Mouse (Mus musculus): ENCODE results near the gene Fmo1. TPM values are rescaled to one million over a fixed set of nuclear protein-coding genes. Genes with fewer than 3 reads are reported as not detected.

Gene Fmo1
- polyA plus RNA-seq, 1 experiment from 2014 or later, result 26.5 TPM

DNA sequence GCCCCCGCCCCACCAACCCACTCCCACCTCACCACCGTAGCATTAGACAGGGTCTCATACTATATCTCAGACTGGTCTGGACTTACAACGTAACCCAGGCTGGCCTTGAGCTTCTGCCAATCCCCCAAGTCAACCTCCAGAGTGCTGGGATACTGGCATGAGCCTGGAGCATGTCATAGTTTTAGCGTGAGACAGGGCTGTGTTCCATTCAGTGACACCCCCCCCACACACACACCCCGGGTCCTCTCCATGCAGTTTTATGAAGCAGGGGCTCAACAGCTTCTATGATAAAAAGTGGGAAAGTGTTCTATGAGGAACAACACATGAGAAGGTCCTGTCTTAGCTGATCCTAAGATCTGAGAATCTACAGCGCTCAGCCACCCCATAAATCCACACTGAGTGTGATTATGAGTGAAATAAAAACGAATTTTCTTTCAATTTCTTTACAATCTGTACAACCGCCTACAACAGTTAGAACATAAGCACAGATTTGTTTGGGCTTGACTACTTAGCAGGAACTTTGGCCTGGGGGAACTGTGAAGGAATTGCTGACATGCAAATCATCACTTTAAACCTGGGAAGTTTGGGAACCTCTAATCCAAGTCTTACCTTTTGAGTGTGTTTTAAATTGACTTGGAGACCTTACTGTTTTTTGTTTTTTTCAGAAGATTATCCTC lies 1.5 kb downstream of the Fmo1 start:
- Histone ChIP-seq H3K4me1 (ENCODE audit: control insufficient read depth, insufficient read depth, low read length) (no peaks in the 10 kb centered on the region; the same call in 1 of the 2 replicates), H3K4me3 (ENCODE audit: low read depth, low read length) (no peak overlapping the region), H3K27ac (ENCODE audit: low read depth, low read length) (no peak overlapping the region), H3K36me3 (ENCODE audit: control insufficient read depth, insufficient read depth, low read length) (no peaks in the 10 kb centered on the region), H3K9me3 (ENCODE audit: control insufficient read depth, low read length) (no peaks in the 10 kb centered on the region), H3K4me2 (no peak overlapping the region), H3K27me3 (ENCODE audit: control insufficient read depth, insufficient read depth, low read length) (no peaks in the 10 kb centered on the region), H3K9ac (ENCODE audit: low read length) (no peak overlapping the region)
- no peak for DNase-seq (ENCODE audit: low spot score, missing footprints)
- WGBS, result 82% methylated on average over 8 of the region's 8 CpGs
- no peak for ATAC-seq (ENCODE audit: low FRiP score)

DNA sequence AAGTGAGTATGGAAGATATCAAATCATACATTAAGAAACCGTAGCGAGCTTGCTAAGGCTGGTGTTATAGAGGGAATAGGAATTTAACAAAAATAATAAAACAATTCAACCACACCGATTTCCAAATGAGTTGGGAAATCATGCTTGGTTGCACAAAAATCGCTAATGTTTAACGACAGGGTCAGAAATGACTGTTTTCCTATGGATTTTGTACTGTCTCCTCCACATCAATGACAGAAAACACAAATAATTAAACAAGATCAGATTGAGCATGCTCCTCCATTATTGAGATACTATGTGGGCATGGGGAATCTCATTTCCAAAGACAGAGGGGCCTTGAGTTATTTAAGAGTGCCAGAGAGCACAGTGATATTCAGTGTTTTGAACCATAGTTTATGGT lies 2.1 kb downstream of the Fmo1 start:
- Histone ChIP-seq H3K4me1 (ENCODE audit: control insufficient read depth, insufficient read depth, low read length) (peaks cover 1% of the 10 kb centered on the region; the same call in 1 of the 2 replicates), H3K9me3 (ENCODE audit: control insufficient read depth, low read length) (no peaks in the 10 kb centered on the region), H3K4me3 (ENCODE audit: low read depth, low read length) (no peak overlapping the region), H3K4me2 (no peak overlapping the region), H3K27me3 (ENCODE audit: control insufficient read depth, insufficient read depth, low read length) (no peaks in the 10 kb centered on the region), H3K9ac (ENCODE audit: low read length) (no peak overlapping the region), H3K27ac (ENCODE audit: low read depth, low read length) (no peak overlapping the region), H3K36me3 (ENCODE audit: control insufficient read depth, insufficient read depth, low read length) (no peaks in the 10 kb centered on the region)
- ATAC-seq (ENCODE audit: low FRiP score), result no peak
- 95% methylated on average over 5 of the region's 5 CpGs for whole genome bisulfite sequencing
- no peak for DNase-seq (ENCODE audit: low spot score, missing footprints)

DNA sequence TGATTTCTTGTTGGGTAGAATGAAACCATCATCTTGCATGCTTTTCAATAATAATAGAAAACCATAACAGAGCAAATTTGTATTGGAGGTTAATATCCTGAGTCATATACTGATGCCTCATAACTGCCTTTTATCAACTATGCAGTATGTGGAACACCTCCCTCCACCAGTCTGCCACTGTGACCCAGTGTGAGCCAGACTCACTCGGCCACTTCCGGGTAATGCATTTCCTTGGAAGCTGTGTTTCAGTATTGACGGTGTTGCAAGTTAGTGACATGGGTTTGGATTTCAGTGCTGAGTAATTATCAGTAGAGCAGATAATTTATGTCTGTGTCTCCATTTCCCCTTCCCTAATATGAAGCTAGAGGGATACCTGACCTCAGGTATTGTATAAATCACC lies 2.8 kb downstream of the Fmo1 start:
- 90% methylated on average over 3 of the region's 3 CpGs for WGBS
- Histone ChIP-seq H3K36me3 (ENCODE audit: control insufficient read depth, insufficient read depth, low read length) (no peaks in the 10 kb centered on the region), H3K27ac (ENCODE audit: low read depth, low read length) (no peak overlapping the region), H3K9me3 (ENCODE audit: control insufficient read depth, low read length) (no peaks in the 10 kb centered on the region), H3K4me1 (ENCODE audit: control insufficient read depth, insufficient read depth, low read length) (peaks cover 7% of the 10 kb centered on the region), H3K4me3 (ENCODE audit: low read depth, low read length) (no peak overlapping the region), H3K9ac (ENCODE audit: low read length) (no peak overlapping the region), H3K4me2 (no peak overlapping the region), H3K27me3 (ENCODE audit: control insufficient read depth, insufficient read depth, low read length) (no peaks in the 10 kb centered on the region)
- DNase-seq (ENCODE audit: low spot score, missing footprints) (no peak), ATAC-seq (ENCODE audit: low FRiP score) (no peak)

DNA sequence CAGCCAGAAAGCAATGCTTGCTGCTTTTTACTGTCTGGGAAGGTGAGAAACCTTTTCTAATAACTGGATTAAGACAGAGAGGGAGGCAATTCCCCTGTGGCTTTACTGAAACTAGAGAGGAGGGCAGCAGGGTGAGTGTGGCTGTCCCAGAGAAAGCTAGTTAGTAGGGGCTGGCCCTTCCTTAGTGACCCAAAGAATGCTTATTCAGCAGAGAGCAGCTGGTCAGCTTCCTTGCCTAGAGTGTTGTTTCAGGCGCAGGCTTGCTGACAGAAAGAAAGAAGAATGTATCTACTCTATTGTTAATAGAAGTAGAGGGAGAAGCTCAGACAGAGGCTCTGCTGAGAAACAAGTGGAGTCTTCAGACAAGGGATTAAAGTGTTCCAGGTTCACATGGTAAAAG lies 4.1 kb downstream of the Fmo1 start:
- WGBS, result 11% methylated on average over 1 of the region's 1 CpGs
- peaks cover 11% of the 10 kb centered on the region for H3K4me1 ChIP-seq (ENCODE audit: control insufficient read depth, insufficient read depth, low read length)
- ATAC-seq (ENCODE audit: low FRiP score), result no peak
- no peaks in the 10 kb centered on the region for H3K9me3 ChIP-seq (ENCODE audit: control insufficient read depth, low read length)
- H3K4me2 ChIP-seq, result no peak overlapping the region
- H3K27ac ChIP-seq (ENCODE audit: low read depth, low read length), result no peak overlapping the region
- no peak for DNase-seq (ENCODE audit: low spot score, missing footprints)
- H3K4me3 ChIP-seq (ENCODE audit: low read depth, low read length), result no peak overlapping the region
- H3K9ac ChIP-seq (ENCODE audit: low read length), result no peak overlapping the region
- H3K27me3 ChIP-seq (ENCODE audit: control insufficient read depth, insufficient read depth, low read length), result no peaks in the 10 kb centered on the region
- H3K36me3 ChIP-seq (ENCODE audit: control insufficient read depth, insufficient read depth, low read length), result no peaks in the 10 kb centered on the region

DNA sequence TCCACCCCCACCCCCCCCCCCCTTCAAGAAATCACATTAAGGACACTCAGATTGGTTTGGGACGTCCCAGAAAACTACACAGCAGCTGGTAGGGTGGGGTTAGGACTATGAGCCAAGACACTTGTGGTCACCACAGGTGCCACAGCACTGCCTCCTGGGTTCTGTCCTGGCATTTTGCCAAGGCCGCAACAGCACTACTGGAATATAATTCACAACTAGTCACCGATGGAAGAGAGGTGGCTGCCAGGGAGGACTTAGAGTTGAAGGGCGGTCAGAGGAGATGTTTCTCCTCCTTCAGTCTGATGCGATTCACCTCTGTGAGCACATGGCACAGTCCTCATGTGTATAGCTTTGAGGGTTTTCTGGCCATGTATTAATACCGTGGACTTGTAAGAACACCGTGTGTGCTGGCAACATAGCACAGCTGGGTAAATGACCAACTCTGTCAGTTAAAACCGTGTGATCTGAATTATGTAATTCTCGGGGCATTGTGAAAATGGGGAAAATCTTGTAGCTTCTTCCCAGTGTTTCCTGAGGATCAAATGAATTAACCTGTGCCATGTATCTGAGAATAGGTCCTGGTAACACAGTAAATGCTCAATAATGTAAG lies 6.3 kb downstream of the Fmo1 start:
- ATAC-seq (ENCODE audit: low FRiP score), result 0 out of 2 replicates have a peak, but pooled peaks have one; percentile 13
- no peak overlapping the region for H3K27ac ChIP-seq (ENCODE audit: low read depth, low read length)
- peak; percentile 72 for DNase-seq (ENCODE audit: low spot score, missing footprints)
- H3K9me3 ChIP-seq (ENCODE audit: control insufficient read depth, low read length), result no peaks in the 10 kb centered on the region
- no peak overlapping the region for H3K9ac ChIP-seq (ENCODE audit: low read length)
- WGBS, result 84% methylated on average over 9 of the region's 9 CpGs
- H3K4me1 ChIP-seq (ENCODE audit: control insufficient read depth, insufficient read depth, low read length), result peaks cover 11% of the 10 kb centered on the region
- no peaks in the 10 kb centered on the region for H3K27me3 ChIP-seq (ENCODE audit: control insufficient read depth, insufficient read depth, low read length)
- H3K36me3 ChIP-seq (ENCODE audit: control insufficient read depth, insufficient read depth, low read length), result no peaks in the 10 kb centered on the region
- H3K4me2 ChIP-seq, result no peak overlapping the region
- no peak overlapping the region for H3K4me3 ChIP-seq (ENCODE audit: low read depth, low read length)

DNA sequence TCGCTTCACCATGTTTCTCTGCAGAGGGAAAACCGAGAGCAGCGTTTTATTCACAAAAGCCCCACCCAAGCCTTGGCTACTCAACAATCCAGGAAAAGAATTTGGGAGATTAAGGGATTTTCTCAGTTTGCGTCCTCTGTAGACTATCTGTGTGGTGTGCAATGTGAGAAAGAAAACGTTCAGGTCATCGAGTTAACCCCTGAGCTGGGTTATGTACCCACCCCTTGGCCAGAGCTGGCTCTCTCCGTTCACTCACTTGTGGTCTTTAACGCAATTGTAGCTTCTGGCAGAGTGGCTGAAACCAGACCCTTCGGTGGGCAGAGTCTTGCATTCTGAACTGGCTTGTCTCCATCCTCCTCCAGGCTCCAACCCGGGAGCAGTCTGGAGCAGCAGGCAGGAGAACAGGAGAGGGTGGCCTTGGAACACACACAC lies 6.8 kb downstream of the Fmo1 start:
- Histone ChIP-seq H3K9ac (ENCODE audit: low read length) (no peak overlapping the region), H3K4me1 (ENCODE audit: control insufficient read depth, insufficient read depth, low read length) (peaks cover 11% of the 10 kb centered on the region), H3K4me2 (no peak overlapping the region), H3K4me3 (ENCODE audit: low read depth, low read length) (no peak overlapping the region), H3K27me3 (ENCODE audit: control insufficient read depth, insufficient read depth, low read length) (no peaks in the 10 kb centered on the region), H3K9me3 (ENCODE audit: control insufficient read depth, low read length) (no peaks in the 10 kb centered on the region), H3K27ac (ENCODE audit: low read depth, low read length) (no peak overlapping the region), H3K36me3 (ENCODE audit: control insufficient read depth, insufficient read depth, low read length) (no peaks in the 10 kb centered on the region)
- 21% methylated on average over 10 of the region's 10 CpGs for WGBS
- ATAC-seq (ENCODE audit: low FRiP score) (peak; percentile 43; the same call in 1 of the 2 replicates), DNase-seq (ENCODE audit: low spot score, missing footprints) (peak; percentile 83)

DNA sequence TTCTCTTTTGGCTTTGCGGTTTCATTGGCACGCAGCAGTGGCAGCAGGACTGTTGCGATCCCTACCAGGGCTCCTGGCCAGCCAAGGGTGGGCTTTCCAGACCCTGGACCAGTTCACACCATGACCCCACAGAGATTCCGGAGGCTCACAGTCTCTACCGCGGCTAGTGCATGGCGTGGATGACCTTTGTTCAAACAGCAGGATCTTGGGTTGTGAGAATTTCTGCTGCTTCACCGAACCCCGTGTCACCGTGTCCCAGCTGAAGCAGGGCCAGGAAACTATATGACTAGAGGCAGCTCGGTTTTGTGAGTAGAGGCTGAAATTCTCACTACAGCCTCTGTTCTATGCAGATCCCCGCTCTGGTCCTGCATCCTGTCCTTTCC lies 7.7 kb downstream of the Fmo1 start:
- H3K4me2 ChIP-seq, result peak overlapping the region; percentile 30
- WGBS, result 58% methylated on average over 12 of the region's 12 CpGs
- peak; percentile 28; the same call in 1 of the 2 replicates for ATAC-seq (ENCODE audit: low FRiP score)
- peaks cover 11% of the 10 kb centered on the region for H3K4me1 ChIP-seq (ENCODE audit: control insufficient read depth, insufficient read depth, low read length)
- H3K36me3 ChIP-seq (ENCODE audit: control insufficient read depth, insufficient read depth, low read length), result no peaks in the 10 kb centered on the region
- H3K4me3 ChIP-seq (ENCODE audit: low read depth, low read length), result no peak overlapping the region
- no peaks in the 10 kb centered on the region for H3K27me3 ChIP-seq (ENCODE audit: control insufficient read depth, insufficient read depth, low read length)
- H3K27ac ChIP-seq (ENCODE audit: low read depth, low read length), result no peak overlapping the region
- no peak for DNase-seq (ENCODE audit: low spot score, missing footprints)
- no peaks in the 10 kb centered on the region for H3K9me3 ChIP-seq (ENCODE audit: control insufficient read depth, low read length)
- peak overlapping the region; percentile 20; the same call in 1 of the 2 replicates for H3K9ac ChIP-seq (ENCODE audit: low read length)

DNA sequence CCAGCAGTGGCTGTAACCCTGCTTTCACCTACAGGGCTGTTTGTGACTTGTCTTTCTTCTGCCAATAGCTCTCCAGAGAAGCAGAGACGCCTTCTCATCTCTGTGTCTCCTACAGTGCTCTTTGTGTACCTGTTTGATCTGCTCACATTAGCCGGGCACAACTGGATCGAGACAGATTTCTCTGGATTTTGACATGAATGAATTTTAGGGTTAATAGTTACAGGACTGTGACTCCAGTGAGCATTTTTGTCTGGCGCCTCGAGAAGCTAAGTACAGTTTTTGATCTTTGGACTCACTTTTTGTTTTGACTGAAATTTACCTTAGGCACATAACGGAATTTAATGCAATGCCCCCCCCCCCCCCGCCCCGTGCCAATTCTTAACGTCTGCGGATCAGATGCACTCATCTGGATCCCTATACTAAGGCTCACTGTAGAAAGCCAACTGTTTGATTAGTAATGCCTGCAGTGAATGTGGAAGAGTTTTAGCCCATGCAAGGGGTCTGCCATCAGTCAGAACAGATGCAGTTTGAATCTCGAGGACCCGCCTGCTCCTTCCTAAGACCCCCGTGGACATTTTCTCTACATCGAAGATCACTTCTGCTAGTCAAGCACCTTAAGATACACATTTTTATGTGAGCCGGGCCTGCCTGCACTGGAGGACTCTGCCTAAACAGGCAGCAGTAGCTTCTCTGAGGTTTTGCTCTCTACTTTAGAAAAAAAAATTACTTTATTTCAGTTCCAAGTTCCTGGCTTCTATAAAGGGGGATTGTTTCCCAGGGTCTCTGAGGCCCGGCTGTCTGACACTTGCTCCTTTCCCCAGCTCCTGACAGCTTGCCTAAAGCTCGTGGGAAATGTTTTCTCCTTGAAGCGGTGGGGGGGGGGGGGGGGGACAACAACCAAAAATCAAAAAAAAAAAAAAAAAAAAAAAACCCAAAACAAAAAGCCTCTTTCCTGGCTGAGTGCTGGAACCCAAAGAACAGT lies 8.4 kb downstream of the Fmo1 start:
- Histone ChIP-seq H3K27me3 (ENCODE audit: control insufficient read depth, insufficient read depth, low read length) (no peaks in the 10 kb centered on the region), H3K9ac (ENCODE audit: low read length) (peak overlapping the region; percentile 20; the same call in 1 of the 2 replicates), H3K36me3 (ENCODE audit: control insufficient read depth, insufficient read depth, low read length) (no peaks in the 10 kb centered on the region), H3K4me1 (ENCODE audit: control insufficient read depth, insufficient read depth, low read length) (peaks cover 11% of the 10 kb centered on the region), H3K27ac (ENCODE audit: low read depth, low read length) (no peak overlapping the region), H3K9me3 (ENCODE audit: control insufficient read depth, low read length) (no peaks in the 10 kb centered on the region), H3K4me2 (peak overlapping the region; percentile 30; the same call in 1 of the 2 replicates), H3K4me3 (ENCODE audit: low read depth, low read length) (no peak overlapping the region)
- 61% methylated on average over 18 of the region's 18 CpGs for WGBS
- DNase-seq (ENCODE audit: low spot score, missing footprints), result peak; percentile 84
- peak; percentile 30; the same call in 1 of the 2 replicates for ATAC-seq (ENCODE audit: low FRiP score)
